ENCODE assay signal across 21 mouse cellular contexts in the genomic region with DNA sequence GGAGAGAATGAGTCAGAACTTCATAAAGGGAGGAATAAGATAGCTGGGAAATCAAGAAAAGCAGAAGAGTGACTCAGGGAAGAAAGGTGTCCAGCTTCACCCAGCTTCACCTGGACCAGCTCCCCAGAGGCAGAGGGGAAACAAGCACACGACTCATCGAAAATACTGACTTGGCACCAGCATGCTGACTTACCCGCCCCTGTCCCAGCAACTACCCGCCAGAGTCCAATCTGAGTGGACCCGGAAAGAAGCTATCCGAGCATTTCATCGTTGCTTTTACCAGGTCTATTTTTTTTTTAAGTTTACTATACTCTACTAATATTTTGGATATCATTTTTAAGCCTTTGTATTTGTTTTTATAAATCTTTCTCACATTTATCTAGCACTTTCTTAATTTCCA. TPM values are rescaled to one million over a fixed set of nuclear protein-coding genes. Genes with fewer than 3 reads are reported as not detected.
DNase-seq lines count a peak whose midpoint lies in the region; ATAC-seq lines count a peak whose summit lies in the region.
"Had no signal": no experiment of that assay in that cellular context is flagged by ENCODE, and none has a peak within 500 bp of the region (broad histone marks: within the 10 kb centered on the region; RNA-seq: fewer than 3 reads in every experiment).

No protein-coding gene starts in this region.

- no peak overlapping the region for H3K4me3 ChIP-seq in kidney, embryonic 16.5 days (ENCODE audit: low read length)
- H3K4me3 ChIP-seq: embryonic facial prominence, embryonic 10.5 days; forebrain, embryonic 13.5 days; heart, adult 2 months; heart, embryonic 15.5 days; hindbrain, embryonic 13.5 days had no signal

- peaks cover 4% of the 10 kb centered on the region; the same call in 1 of the 2 replicates for H3K4me1 ChIP-seq in kidney, embryonic 16.5 days (ENCODE audit: insufficient read depth, low read length)

- no peaks in the 10 kb centered on the region for H3K9me3 ChIP-seq in kidney, embryonic 16.5 days (ENCODE audit: low read length)
- H3K9me3 ChIP-seq: embryonic facial prominence, embryonic 10.5 days; forebrain, embryonic 13.5 days; heart, embryonic 15.5 days; hindbrain, embryonic 13.5 days had no signal

- peak; percentile 55 for DNase-seq in kidney, adult 11 months
- peak; percentile 18 for DNase-seq in 3T3-L1 (ENCODE audit: low read depth, low spot score)
- peak; percentile 76 for DNase-seq in kidney, adult 9 months
- peak; percentile 64 to 79 for DNase-seq in kidney, postnatal 36 days
- DNase-seq in adipocyte (ENCODE audit: low spot score), result no peak
- no peak for DNase-seq in MN1 (ENCODE audit: low spot score)
- DNase-seq: adrenal gland, adult 8-10 months; cerebellum, adult 11-12 months; cerebellum, adult 9-10 months; cerebellum, postnatal 25 days; forebrain, postnatal 0 days; gastrocnemius, postnatal 14 days; heart, adult 2 months; heart, postnatal 14 days had no signal

- 87% methylated on average over 7 of the region's 7 CpGs for WGBS in kidney, embryonic 16.5 days

- H3K27ac ChIP-seq in kidney, embryonic 16.5 days (ENCODE audit: low read length), result no peak overlapping the region
- H3K27ac ChIP-seq: embryonic facial prominence, embryonic 10.5 days; forebrain, embryonic 13.5 days; heart, adult 2 months; heart, embryonic 15.5 days; hindbrain, embryonic 13.5 days had no signal

- no peak for ATAC-seq in kidney, embryonic 16.5 days (ENCODE audit: low FRiP score, low TSS enrichment)
- ATAC-seq: forebrain, embryonic 13.5 days; forebrain, postnatal 0 days had no signal

- H3K9ac ChIP-seq in kidney, embryonic 16.5 days (replicated peaks; ENCODE audit: low read length), result no peak overlapping the region
- H3K9ac ChIP-seq: forebrain, embryonic 13.5 days; forebrain, postnatal 0 days; heart, embryonic 15.5 days; hindbrain, embryonic 13.5 days had no signal

- no peak overlapping the region for H3K4me2 ChIP-seq in kidney, embryonic 16.5 days (replicated peaks; ENCODE audit: low read depth, low read length)
- H3K4me2 ChIP-seq: forebrain, embryonic 13.5 days; heart, embryonic 11.5 days; heart, embryonic 15.5 days; hindbrain, embryonic 13.5 days had no signal

- no peaks in the 10 kb centered on the region for H3K27me3 ChIP-seq in kidney, embryonic 16.5 days (ENCODE audit: insufficient read depth, low read length)
- H3K27me3 ChIP-seq: CH12.LX; forebrain, embryonic 13.5 days; heart, embryonic 15.5 days; hindbrain, embryonic 13.5 days had no signal

- no peaks in the 10 kb centered on the region for H3K36me3 ChIP-seq in kidney, embryonic 16.5 days (ENCODE audit: insufficient read depth, low read length)
- H3K36me3 ChIP-seq: embryonic facial prominence, embryonic 10.5 days; heart, embryonic 15.5 days; hindbrain, embryonic 13.5 days had no signal

RNA-seq across cellular contexts. Expression of gene Ankrd28, which starts 29.5 kb away (rescaled TPM):
- polyA plus RNA-seq in kidney, embryonic 16.5 days (2015; fragmentation: Nextera tagmentation; extraction: Ambion mirVana), result 7.3 and 7.5 TPM in 2 replicates

Comparison
In these comparisons a context has a peak if more than half of its experiments do, and no peak if none do; other contexts are left out.
1. DNase-seq: peak in kidney, adult 11 months (single experiment), 3T3-L1 (single experiment), kidney, adult 9 months (single experiment) and kidney, postnatal 36 days (2 of 2); none in adipocyte (single experiment) and MN1 (single experiment).